Mouse (Mus musculus): ENCODE measurements at regions not wholly inside any gene's neighbourhood (a gene's known extent, or its start where the extent isn't known, plus 50 kb on each side); places are given as distances from the start of the nearest gene placed in this dataset.

DNA sequence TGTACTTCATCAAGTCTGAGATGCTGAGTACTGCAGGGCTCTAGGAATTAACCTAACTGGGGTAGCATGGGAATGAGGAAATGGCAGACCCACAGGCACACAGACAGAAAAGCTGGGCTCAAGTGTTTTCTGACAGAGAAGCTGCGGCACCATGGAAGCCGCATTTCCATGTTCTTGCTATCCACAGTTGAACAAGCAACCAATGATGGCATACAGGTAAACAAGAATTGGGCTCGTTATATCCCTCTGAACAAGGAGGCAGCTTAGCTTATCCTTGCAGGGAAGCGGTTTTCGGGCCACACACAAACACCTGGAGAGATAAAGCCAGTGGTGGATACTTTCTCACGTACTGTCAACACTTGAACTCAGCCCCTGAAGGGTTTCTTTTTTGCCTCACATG, 246.4 kb upstream of the Hs6st1 start:
- in situ Hi-C loops (cut with MboI; ENCODE audit: unreplicated experiment in 2 of 2), result no loop called here

DNA sequence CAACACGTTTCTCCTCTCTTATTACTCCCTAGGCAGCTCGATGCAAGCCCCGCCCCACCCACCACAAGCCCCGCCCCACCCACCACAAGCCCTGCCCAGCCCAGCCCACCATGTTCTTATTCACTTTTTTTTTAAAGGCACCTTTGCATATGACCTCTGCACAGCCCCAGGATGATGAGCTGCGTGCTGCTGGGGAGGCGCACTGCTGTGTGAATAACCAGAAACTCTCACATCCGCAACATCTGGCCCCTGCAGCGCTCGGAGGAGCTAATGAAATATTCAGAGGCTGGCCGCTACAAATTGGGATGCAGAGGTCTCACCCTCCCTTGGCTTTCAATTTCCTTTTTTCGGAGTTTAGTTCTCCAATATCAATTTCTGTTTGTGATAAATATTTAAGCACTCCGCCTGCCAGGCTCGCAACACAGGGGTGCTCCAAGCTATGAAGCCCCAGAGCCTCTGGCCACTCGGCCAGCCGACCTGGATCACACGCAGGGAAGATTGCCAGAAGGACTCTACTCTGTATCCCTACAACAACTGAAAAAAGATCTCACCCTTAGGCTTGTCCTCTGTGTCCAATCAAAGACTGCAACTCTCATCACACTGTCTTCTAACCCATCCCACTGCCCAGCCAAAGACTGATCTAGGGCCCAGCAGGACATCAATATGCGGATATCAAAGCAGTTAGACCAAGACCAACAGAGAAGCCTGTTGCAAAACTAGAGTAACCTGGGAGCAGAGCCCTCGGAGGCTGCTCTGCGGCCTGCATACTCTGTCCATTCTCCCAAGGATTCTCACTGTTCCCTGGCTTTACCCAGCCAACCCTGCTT, 245.6 kb upstream of the Hs6st1 start:
- in situ Hi-C loops (cut with MboI; ENCODE audit: unreplicated experiment in 2 of 2), result no loop called here

DNA sequence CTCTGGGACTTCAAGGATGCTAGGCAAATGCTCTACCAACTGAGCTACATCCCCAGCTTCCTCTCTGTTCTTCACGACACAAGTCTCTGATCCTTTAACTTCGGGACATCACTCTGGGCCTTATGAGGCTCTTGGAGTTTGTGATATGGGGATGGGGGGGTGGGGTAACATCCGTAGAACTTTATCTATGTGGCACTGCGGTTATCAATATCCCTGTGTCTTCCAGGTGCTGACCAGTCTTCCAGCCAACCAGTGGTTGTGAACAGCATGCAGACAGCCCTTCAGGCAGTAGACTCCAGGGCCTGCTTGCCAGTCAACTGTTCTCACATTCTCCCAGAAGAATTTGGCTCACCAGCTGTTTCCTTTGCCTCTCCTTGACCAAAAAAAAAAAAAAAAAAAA, 244.7 kb upstream of the Hs6st1 start:
- in situ Hi-C loops (cut with MboI; ENCODE audit: unreplicated experiment in 2 of 2), result no loop called here

DNA sequence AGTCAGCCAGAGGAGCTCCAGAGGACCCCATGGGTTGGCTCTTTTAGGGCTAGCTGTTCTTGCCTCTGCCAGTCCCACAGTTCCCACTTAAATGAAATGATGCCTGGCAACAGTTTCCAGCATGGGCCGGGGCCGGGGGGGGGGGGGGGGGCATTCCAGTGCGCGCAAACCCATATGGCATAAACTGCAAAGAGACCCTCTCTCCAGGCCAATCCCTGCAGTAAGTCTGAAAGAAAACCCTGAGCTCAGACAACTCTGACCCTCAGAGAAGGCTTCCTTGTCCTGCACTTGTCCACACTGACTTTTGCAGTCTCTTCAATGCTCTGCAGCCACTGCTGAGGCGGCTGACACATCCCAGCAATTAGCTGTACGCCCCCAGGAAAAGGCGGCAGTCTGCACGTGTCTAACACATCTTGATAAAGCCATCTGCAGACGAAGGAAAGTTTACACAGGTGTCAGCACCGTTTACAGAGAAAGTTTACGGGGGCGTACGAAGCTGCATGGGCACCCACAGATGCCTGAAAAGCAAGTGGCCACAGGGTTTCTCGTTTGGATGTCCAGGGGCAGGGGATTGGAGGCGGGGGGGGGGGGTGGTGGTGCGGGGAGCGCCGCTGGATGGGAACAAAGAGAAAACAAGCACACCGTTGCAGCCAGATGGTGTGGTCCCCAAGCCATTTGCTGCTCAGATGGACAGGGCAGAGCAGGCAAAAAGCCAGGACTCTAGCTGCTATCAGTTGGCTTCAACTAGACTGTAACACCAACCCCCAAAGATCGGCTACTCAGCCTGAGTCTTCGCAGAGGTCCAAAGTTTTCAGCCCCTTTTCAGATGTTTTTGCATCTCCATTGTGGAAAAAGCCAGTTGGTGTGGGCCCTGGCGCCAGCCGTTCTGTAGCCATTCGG, 244.0 kb upstream of the Hs6st1 start:
- in situ Hi-C loops (cut with MboI; ENCODE audit: unreplicated experiment in 2 of 2), result no loop called here

- in situ Hi-C loops (cut with MboI; ENCODE audit: unreplicated experiment in 2 of 2), result loop anchor here in 1 of 2 experiments (25.0 kb wide), 1 partner anchor 437 kb away; the partner anchor contains the start of gene Neurl3
These were observed 242.7 kb upstream of the Hs6st1 start for GRCm38 (mm10) chr1:35825531-35825966.

GRCm38 (mm10) chr1:35826575-35827114, 241.6 kb upstream of the Hs6st1 start:
- in situ Hi-C loops (cut with MboI; ENCODE audit: unreplicated experiment in 2 of 2), result loop anchor here in 1 of 2 experiments (25.0 kb wide), 1 partner anchor 436 kb away; the partner anchor contains the start of gene Neurl3

GRCm38 (mm10) chr1:35827471-35827870, 240.7 kb upstream of the Hs6st1 start:
- in situ Hi-C loops (cut with MboI; ENCODE audit: unreplicated experiment in 2 of 2), result loop anchor here in 1 of 2 experiments (25.0 kb wide), 1 partner anchor 435 kb away; the partner anchor contains the start of gene Neurl3

DNA sequence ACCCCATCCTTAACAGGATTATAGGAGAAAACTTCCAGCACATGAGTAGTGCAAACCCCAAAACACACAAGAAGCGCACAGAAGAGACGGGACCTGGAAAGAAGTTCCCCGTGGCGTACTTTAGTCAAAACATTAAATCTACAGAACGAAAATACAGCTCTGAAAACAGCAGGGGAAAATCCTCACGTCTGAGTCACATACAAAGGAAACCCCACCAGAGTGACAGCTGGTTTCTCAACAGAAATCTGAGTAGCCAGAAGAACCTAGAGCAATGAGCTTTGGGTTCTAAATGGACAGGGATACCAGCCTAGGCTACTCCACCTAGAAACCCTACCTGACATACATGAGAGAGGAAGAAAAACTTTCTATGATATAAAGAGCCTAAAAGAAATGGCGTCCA, 234.0 kb upstream of the Hs6st1 start:
- in situ Hi-C loops (cut with MboI; ENCODE audit: unreplicated experiment in 2 of 2), result loop anchor here (10.0 to 25.0 kb wide), 2 partner anchors 421 to 428 kb away; partner anchors contain the start of gene Neurl3 (in 1 of the 2)

DNA sequence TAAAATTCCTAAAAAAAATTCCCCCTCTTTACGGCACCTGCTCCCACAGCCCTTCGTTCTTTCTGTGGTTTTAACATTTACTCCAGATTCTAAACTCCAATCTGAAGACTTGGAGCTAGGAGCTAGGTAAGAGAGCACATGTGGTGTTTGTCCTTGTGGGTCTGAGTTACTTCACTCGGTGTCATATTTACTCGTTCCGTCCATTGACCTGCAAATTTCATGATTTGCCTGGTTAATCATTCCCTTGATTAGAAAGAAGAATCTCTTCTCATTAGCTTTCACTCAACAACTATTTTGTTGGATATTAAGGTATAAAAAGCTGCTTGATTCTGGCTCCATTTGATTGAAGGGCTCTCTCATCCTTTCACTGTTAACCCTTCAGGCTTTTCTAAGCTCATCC, 231.6 kb upstream of the Hs6st1 start:
- in situ Hi-C loops (cut with MboI; ENCODE audit: unreplicated experiment in 2 of 2), result loop anchor here (5.0 to 25.0 kb wide), 3 partner anchors 296 to 426 kb away; partner anchors contain the start of gene Neurl3 (in 1 of the 2)

DNA sequence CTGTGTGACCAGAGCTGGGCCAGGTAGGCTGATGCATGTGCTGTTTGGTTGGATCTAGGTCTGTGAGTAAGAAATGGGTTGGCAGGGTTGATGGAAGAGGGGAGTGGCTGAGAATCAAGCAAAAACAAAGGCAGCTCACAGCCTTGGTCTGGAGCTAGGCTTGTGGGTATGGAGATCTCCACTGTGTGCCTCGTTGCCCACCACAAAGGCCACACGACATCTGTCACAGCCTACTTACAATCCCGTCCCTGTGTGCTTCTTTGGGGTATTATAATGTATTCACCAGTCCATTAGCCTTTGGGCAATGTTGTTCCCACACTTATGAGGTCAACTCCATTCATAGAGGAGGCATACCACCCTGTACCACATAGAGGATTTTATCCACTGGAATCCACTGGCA, 229.6 kb upstream of the Hs6st1 start:
- in situ Hi-C loops (cut with MboI; ENCODE audit: unreplicated experiment in 2 of 2), result loop anchor here (5.0 to 25.0 kb wide), 3 partner anchors 294 to 424 kb away; partner anchors contain the start of gene Neurl3 (in 1 of the 2)

- in situ Hi-C loops (cut with MboI; ENCODE audit: unreplicated experiment in 2 of 2), result loop anchor here (5.0 to 25.0 kb wide), 3 partner anchors 293 to 423 kb away; partner anchors contain the start of gene Neurl3 (in 1 of the 2)
These were observed 228.8 kb upstream of the Hs6st1 start for GRCm38 (mm10) chr1:35839446-35839845.

DNA sequence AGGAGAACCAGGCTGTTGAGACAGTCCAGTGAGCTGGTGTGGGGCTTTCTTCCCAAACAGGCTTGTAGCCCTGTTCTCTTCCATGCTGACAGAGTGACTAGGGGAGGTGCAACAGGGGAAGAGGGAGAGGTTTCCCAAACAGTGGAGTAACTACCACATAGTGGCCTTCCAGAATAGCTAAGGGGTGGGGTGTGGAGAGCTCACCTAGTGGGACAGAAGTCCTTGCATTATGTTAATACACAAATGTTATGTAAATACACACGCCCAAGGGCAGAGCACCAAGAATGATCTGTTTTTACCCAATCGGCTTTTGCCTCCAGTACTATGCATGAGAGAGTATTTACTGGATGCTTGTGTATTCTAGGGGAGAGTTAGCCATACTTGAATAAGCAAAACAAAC, 226.6 kb upstream of the Hs6st1 start:
- in situ Hi-C loops (cut with MboI; ENCODE audit: unreplicated experiment in 2 of 2), result loop anchor here (10.0 to 25.0 kb wide), 2 partner anchors 283 to 421 kb away; partner anchors contain the start of gene Neurl3 (in 1 of the 2)

- in situ Hi-C loops (cut with MboI; ENCODE audit: unreplicated experiment in 2 of 2), result loop anchor here (10.0 to 25.0 kb wide), 2 partner anchors 282 to 420 kb away; partner anchors contain the start of gene Neurl3 (in 1 of the 2)
These were observed 225.5 kb upstream of the Hs6st1 start for GRCm38 (mm10) chr1:35842707-35843106.

GRCm38 (mm10) chr1:35843566-35843965, 224.6 kb upstream of the Hs6st1 start:
- in situ Hi-C loops (cut with MboI; ENCODE audit: unreplicated experiment in 2 of 2), result loop anchor here (10.0 to 25.0 kb wide), 2 partner anchors 281 to 419 kb away; partner anchors contain the start of gene Neurl3 (in 1 of the 2)

- in situ Hi-C loops (cut with MboI; ENCODE audit: unreplicated experiment in 2 of 2), result loop anchor here (10.0 to 25.0 kb wide), 2 partner anchors 278 to 416 kb away; partner anchors contain the start of gene Neurl3 (in 1 of the 2)
These were observed 221.8 kb upstream of the Hs6st1 start for GRCm38 (mm10) chr1:35846224-35846936.

DNA sequence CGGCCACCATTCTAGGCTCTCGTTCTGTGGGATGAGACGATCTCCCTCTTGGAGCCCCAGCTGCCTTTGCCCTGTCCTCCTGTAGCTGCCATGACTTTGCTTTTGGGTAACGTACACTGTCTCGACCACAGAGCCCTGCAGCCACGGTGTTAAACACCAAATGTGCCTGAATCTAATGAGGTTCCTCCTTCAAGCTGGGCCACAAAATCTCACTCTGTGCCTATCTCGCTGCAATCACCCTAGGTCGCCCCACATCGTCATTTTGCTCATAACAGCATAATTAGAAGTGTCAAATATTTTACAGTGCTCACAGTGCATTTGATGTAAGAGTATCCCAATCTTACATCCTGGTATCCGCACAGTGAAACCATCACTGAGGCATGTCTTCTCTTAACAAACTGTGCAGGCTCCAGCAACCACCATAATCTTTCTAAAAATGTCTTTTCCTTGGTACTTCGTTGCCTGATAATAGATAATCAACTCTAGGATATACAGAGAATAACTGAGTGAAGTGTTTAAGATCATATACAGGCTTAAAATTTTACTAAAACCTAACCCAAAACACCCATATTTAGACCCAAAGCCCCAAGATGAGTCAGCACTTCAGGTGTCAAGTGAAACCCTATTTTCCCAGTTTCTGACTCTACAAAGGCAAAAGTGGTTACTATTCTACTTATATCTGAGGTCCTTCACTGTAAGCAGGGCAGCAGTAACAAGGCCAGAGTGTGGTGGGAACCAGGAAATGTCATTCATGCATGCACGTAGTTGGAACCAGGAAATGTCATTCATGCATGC, 219.8 kb upstream of the Hs6st1 start:
- in situ Hi-C loops (cut with MboI; ENCODE audit: unreplicated experiment in 2 of 2), result loop anchor here (10.0 to 25.0 kb wide), 2 partner anchors 276 to 414 kb away; partner anchors contain the start of gene Neurl3 (in 1 of the 2)

DNA sequence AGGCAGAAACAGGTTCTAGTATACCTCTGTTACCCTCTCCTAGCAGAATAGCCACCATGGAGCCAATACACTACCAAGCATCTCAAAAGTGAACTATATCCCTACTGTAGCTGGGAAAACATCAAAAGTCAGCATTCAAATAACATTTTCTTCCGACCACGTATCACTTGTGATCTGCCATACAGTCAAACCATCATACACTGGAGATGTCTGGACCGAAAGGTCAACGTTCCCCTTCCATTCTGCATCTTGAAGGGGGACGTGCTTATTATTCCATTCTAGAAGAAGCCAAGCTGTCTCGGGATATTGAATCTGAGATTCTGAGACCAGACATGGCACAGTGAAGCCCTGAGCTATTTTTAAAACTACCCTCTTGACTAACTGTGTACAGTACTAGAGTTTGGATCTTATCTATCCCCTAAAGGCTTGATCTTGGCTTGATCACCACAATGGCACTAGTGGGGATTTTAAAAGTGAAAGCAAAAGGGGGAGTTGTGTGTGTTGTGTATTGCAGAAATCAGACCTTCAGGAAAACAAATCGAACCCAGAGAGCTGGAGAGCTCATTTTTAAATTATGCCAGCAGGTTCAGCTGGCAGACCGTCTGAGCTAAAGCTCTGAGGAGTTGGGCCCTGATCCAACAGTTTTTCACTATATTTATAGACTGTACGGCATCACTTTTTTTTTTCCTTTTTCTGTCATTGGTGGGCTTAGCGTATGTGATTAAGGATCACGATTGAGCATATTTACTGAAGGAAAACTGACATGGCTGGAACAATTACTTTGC, 218.6 kb upstream of the Hs6st1 start:
- in situ Hi-C loops (cut with MboI; ENCODE audit: unreplicated experiment in 2 of 2), result loop anchor here (10.0 to 25.0 kb wide), 2 partner anchors 275 to 413 kb away; partner anchors contain the start of gene Neurl3 (in 1 of the 2)

DNA sequence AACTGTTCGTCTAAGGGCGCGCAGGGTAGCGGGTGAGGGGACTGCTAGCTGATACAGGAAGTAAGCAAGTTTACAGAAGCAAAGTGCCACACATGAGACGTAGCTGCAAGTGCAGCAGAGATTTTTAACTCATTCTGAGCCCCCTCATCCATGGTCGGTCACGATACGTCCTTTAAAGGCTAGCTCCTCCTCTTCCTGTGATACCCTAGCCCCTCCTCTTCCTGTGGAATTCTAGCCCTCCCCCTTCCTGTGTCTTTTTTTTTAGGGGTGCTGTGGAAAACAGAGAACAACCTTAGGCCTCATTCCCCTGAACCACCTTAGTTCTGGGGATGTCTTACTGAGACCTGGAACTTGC, 218.0 kb upstream of the Hs6st1 start:
- in situ Hi-C loops (cut with MboI; ENCODE audit: unreplicated experiment in 2 of 2), result no loop called here

Data from v-Abl transformed pro-B cells (cell line).